Mouse (Mus musculus): ENCODE data around the gene Ctse.

Ctse gene

DNA sequence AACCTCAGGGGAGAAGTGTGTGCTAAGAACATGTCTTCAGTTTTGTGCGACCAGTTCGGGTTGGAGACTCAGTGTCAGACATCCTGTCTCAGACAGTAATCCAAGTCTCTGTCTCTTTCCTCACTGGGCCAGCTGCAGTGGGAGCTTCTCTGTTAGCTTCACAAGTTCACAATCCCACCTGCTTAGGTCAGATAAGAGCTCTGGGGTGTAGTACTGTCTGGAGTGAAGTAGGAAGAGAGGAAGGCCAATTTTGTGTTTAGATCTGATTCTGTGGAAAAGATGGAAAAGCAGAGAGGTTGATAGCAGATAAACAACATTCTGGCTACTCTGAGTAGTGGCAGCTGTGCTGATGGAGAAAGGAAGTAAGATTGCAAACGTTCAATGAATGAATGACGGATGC is 61.5 kb downstream of the Ctse start:
- no peak for DNase-seq (ENCODE audit: low spot score in 2 of 2)

DNA sequence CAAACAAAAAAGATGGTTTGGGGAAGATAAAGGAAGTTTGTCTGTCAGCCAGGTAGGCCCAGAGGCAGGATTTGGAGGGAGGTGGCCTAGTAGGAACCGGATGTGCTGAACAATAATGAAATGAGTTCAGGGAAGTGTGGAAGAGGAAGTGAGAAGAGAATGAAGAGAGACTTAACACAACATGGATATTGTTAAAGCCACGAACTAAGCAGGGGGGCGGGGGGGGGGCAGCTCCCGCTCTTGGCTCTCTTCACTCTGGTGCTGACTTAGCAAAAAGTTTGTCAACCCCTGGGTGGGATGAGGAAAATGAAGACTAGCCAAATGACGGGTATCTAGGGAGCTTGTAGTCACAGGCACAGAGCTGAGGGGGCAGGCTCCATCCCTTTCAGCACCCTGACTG is 62.3 kb downstream of the Ctse start:
- DNase-seq (ENCODE audit: low spot score in 2 of 2): no peak

DNA sequence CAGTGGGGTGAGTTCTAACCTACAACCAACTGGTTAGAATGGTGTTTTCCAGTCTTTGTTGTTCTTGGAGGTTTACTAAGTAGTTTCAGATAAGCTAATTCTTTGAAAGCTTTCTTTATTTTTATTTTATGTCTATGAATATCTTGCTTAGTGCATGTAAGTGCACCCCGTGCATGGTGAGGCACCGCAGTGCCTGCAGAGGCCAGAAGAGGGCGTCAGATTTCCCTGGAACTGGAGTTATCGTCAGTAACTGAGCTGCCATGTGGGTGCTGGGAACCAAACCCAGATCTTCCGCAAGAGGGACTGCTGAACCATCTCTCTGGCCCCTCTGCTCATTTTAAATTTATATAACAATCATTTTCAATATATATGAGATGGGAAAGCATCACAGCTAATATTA is 63.3 kb downstream of the Ctse start:
- DNase-seq (ENCODE audit: low spot score in 2 of 2): no peak

DNA sequence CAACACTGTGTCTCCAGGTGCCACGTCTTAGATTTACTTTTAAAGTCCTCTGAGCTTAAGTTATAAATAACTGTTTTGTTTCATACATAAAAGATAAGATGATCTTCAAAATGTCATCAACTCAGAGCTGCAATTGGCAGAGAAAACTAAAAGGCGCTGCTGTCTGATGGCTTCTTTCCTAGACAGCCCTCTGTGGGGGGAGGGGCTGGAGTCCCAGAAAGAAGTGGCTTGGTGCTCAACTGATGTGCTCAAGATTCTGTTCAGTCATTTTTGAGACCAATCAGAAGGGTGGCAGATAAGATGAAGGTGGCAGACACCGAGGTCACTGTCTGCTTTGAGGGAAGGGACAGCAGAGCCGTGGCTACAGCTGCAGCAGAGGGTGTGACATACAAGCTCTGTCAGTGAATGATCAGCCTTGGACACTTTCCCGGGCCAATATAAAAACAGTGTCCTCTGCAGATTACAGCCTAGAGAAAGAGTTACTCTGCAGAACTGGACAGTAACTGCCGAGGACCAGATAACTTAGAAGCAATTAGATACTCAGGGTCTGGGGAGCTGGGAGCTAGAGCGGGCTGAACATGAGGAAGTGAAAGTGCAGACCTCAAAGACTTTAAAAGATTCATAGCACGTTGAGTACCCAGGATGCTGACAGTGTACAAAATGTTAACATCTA is 64.1 kb downstream of the Ctse start:
- no peak for DNase-seq (ENCODE audit: low spot score in 2 of 2)

DNA sequence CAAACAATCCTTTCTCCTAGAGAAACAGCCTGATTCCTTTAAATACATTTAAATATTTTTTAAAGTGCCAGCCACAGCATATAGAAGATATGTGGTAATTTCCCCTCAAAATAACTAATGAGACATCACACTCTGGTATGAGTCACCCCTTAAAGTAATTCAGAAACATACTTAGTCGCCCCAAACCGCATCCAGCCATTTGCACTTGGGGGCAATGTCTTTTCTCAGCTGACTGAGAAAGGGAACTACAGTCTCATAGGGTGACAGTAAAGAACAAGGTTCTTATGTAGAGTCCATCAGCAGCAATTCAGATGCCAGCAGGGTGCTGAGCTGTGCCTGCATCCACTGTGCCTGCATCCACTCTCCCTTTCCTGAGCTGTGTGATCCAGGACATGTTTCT is 65.4 kb downstream of the Ctse start:
- no peak for DNase-seq (ENCODE audit: low spot score in 2 of 2)

DNA sequence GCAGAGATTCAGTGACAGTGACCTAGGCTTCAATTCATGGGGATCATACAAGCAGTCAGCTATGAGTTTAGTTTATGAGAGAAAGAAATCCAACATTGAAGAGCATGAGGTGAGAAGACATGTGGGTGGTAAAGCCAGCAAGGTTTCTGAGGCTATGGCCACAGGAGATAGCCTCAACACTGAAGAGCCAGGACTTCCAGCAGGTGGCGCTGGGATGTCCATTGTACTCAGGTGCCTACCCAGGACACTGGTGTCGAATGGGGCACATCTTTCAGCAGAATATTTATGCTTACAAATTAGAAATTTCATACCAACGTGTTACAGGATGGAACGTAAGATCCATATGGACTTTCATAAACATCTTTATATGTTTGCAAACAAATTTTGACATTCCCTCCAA is 70.2 kb downstream of the Ctse start:
- peak; percentile 39 to 54 for DNase-seq (ENCODE audit: low spot score in 2 of 2)

DNA sequence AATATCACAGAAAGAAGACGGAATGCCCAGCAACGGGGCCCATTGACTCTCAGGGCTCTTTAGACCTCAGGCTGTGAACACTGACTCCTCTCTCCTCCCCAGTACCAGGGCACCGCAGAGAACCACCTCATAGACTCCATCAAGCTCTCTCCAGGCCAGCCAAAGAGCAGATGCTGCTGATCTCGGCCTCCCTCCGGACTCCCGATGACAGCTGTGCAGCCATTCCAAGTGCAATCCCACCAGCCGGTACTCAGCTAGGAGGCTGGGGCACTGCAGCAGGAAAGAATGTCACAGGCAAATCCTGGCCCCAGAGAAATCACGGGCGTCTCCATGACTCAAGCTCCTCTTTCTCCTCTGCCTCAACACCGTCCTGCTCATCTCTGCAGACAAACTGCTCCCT is 73.4 kb downstream of the Ctse start:
- no peak for DNase-seq (ENCODE audit: low spot score in 2 of 2)

DNA sequence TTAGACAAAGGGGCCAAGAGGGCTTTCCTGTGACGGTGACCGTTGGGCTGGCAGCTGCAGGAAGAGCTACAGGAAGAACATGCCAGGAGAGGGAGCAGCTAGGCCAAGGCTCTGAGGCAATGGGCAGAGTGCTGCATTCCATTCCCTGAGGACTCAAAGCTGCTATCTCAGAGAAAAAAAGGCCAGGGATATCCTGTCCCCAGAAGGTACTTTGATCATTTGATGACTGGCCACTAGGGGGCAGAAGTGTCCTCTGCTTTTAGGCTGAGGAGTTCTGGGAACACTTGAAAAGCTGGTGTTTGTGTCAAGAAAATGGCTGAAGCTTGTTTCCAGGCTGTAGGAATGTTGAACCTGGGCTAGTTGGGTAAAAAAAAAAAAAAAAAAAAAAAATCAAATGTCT is 74.3 kb downstream of the Ctse start:
- peak; percentile 71 to 78 for DNase-seq (ENCODE audit: low spot score in 2 of 2)

DNA sequence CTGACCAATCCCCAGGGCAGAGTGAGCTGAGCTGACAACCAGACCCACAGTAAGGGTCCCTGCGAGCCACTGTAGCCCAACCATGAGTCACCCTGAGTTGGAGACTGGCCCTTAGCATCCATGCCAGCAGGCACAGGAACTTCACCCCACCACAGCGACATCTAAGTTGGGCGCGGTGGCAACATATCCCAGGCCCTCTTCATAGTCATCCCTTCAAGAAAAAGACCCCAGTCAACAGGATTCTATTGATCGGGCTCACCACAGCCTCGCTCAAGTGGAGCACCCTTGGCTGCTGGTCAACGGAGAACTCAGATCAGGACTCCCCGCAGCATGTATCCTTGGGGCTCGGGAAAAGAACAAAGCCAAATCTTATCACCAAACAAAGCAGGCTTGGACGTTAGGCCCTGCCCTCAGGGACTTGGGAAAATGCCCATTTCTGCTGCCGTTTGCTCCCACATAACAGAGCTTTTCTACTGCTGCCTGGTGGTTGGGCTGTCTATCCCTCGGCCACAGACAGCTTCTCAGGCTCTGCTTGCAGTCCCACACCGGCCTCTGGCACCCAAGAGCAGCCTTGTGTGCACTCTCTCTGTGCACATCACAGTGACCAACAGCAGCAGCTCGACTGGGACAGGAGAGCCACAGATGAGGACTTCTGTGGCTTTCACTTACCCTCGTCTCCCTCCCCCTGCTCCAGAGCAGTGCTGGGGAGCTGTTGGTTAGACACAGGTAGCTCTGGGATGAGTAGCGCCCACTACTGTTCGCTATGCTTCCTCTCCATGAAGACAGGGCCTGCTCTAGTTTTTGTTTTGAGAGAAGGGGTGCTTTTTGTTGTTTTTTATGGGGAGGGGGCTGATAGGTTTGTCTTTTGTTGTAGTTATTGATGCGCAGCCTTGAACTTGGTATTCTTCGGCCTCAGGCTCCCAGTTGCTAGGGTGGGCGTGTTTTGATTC is 76.6 kb downstream of the Ctse start:
- no peak for DNase-seq (ENCODE audit: low spot score in 2 of 2)

DNA sequence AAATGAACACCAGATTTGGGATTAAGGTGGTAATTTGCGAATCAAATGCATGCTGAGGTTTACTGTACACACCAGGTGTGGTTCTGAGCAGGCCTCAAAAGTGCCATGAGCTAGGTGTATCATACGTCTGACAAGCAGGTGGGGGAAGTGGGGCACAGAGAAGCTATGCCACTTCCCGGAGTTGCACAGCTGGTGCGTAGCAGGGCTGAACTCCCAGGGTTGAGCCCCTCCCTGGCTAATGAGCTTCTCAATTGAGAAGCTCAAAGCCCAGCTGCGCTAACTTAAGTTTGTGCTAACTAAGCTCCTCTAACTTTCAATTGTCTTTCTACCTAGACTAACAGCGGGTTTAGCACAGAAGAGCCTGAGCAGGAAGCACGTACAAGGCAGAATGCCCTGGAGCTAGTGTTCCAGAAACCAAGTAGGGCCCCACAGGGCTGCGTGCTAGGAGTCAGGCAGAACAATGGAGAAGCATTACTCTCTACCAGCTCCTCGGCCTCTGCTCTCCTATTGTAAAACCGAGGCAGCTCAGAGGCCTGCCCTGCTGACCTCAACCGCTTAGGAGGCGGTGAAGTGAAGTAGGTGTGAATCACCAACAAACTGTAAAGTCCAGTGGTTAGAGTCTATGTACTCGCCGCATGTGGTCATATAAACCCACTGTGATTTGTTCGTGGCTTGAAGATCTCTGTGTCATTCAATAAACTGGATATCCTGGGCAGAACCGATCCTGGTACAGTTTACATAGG is 81.0 kb downstream of the Ctse start:
- no peak for DNase-seq (ENCODE audit: low spot score in 2 of 2)

DNA sequence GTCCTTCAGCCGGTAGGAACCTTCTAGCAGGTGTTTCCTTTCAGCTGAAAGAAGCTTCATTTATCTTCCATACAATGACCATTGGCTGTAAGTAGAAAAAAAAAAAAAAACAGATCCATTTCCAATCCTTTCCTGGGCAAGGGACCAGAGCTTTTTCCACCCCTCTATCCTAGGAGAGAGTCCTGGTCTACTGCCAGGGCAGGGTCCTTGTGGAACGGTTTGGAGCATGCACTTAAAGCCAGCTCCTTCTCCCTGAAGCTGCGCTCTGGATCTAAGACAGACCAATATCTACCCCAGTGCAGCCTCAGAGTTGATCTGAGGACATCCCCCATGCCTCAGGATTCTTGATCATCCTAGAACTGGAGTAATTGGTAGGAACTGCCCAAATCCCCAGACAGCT is 83.9 kb downstream of the Ctse start:
- no peak for DNase-seq (ENCODE audit: low spot score in 2 of 2)

DNA sequence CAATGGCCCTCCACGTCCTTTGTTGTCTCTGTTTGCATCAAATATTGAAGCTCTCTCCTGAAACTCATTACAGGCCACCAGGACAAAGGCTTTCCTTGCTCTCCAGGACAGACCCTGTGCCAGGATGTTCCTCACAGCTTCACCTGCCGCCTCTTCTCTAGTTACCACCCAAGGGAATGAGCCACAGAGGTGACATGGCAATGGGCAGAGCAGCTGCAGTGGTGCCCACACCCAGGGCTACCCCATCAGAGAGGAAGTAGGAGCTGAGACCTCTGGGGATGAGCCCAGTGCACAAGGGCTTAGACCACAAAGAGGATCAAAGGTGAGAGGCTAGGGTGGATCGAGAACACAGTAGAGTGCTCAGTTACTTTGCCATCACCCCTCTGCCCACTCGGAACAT is 85.4 kb downstream of the Ctse start:
- DNase-seq (ENCODE audit: low spot score in 2 of 2): no peak

Data from urinary bladder, postnatal 36 days (tissue).